Mouse (Mus musculus) liver, embryonic 13.5 days (tissue): ENCODE data around the gene Ldah. TPM values are rescaled to one million over a fixed set of nuclear protein-coding genes. Genes with fewer than 3 reads are reported as not detected.
A peak's percentile ranks its signal among the peaks of the same experiment; 100 is the strongest.
"Not testable (repeated sequence)": the region's sequence is repeated elsewhere in the genome, so short reads cannot be mapped to it uniquely, and the experiment has no call there.

Experiments used
- ATAC-seq: fragments of 200-750 bp; cut with Nextera tagmentation; 2 replicates; pipeline ENCODE4 v1.8.0; 2017; ENCODE audit warnings: low read depth, mild to moderate bottlenecking, moderate number of reproducible peaks, moderate library complexity
- DNase-seq: peaks from one replicate; pipeline ENCODE4 v3.0.0; 2022
- H3K27ac ChIP-seq: fragments of 300-500 bp; sonication (generic); 2 replicates; pipeline ENCODE4 v1.5.1; 2015; ENCODE audit warnings: moderate library complexity, mild to moderate bottlenecking, inconsistent platforms
- H3K27me3 ChIP-seq: fragments of 300-500 bp; sonication (generic); 2 replicates; pipeline ENCODE4 v1.6.1; 2015; ENCODE audit warnings: mild to moderate bottlenecking, inconsistent platforms
- H3K36me3 ChIP-seq: fragments of 300-500 bp; sonication (generic); 2 replicates; pipeline ENCODE4 v1.6.1; 2015; ENCODE audit warnings: mild to moderate bottlenecking, inconsistent platforms
- H3K4me1 ChIP-seq: fragments of 300-500 bp; sonication (generic); replicated peaks from 2 replicates; pipeline ENCODE4 v1.6.1; 2015; ENCODE audit warnings: inconsistent platforms
- H3K4me2 ChIP-seq: fragments of 300-500 bp; sonication (generic); 2 replicates; pipeline ENCODE4 v1.6.1; 2015; ENCODE audit warnings: inconsistent platforms, mild to moderate bottlenecking, moderate library complexity
- H3K4me3 ChIP-seq: fragments of 300-500 bp; sonication (generic); replicated peaks from 2 replicates; pipeline ENCODE4 v1.5.1; 2015; ENCODE audit warnings: mild to moderate bottlenecking, inconsistent platforms
- H3K9ac ChIP-seq: fragments of 300-500 bp; sonication (generic); 2 replicates; pipeline ENCODE4 v1.6.1; 2015; ENCODE audit warnings: mild to moderate bottlenecking, inconsistent platforms
- H3K9me3 ChIP-seq: fragments of 300-500 bp; sonication (generic); replicated peaks from 2 replicates; pipeline ENCODE4 v1.6.1; 2016; ENCODE audit warnings: inconsistent platforms
- WGBS: fragments of 180-500 bp; shearing (Covaris S2); methylation state at CpG from one replicate; pipeline ENCODE4 v1.1.7; 2015; ENCODE audit not compliant: insufficient replicate concordance; 5-methylcytosine and 5-hydroxymethylcytosine counted together
- polyA plus RNA-seq: library from polyadenylated mRNA; unstranded; fragments of >200 nt; fragmentation: Nextera tagmentation; extraction: Ambion mirVana; gene quantifications from 2 replicates; pipeline ENCODE4 v1.2.1, GENCODE M21; 2015

The Ldah gene
- polyA plus RNA-seq, result 33.9 and 43.2 TPM in 2 replicates

DNA sequence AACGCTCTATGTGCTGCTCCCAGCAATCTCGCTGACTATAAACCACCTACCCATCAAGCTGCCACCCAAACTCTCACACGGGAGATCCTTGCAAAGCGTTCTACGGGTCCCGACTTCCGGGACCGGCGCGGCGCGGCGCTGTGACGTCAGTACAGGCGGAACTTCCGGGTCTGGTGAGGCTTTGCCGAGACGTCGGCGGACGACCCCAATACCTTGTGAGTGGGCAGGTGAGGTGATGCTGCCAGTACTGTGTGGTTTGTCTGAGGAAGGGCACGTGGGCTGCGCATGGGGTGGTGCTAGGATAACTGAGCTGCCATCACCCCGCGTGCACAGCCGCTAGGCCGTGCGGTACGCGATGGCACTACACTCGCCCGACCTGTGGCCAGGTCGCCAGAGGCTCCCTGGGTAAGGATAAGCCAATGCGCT, at the start of gene Ldah:
Ldah (plus strand) TSS at position 130 of the 426 bp plus-strand sequence.
- ATAC-seq, result peak; percentile 97
- Histone ChIP-seq H3K4me3 (peak within 1 kb of the TSS; percentile 82), H3K36me3 (no peaks in the 10 kb centered on the region), H3K9ac (peak within 1 kb of the TSS; percentile 82), H3K4me2 (peak within 1 kb of the TSS; percentile 72), H3K9me3 (no peaks in the 10 kb centered on the region), H3K27ac (peak within 1 kb of the TSS; percentile 41), H3K27me3 (no peaks in the 10 kb centered on the region), H3K4me1 (peaks cover 12% of the 10 kb centered on the region)
- peak; percentile 81 for DNase-seq
- under 1% methylated on average over 34 of the region's 34 CpGs for WGBS

DNA sequence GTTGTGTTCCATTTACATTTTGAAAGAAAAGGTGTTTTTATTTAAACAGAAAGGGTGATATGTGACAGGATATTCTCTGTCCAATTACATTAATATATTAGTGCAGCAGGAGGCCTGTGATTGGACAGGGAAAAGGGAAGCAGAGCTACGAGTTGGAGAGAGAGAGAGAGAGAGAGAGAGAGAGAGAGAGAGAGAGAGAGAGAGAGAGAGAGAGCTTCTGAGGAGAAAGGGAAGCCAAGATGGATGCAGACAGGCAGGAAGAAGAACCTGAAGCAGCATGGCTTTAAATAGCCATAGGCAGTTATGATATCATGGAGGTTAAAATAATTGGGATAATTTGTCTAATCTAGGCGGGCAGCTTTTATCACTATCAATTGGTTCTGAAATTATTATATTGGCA, 40.2 kb upstream of the Ldah start:
- no peaks in the 10 kb centered on the region for H3K9me3 ChIP-seq
- DNase-seq (no peak), ATAC-seq (no peak)
- H3K27ac ChIP-seq, result no peak overlapping the region
- no peak overlapping the region for H3K4me3 ChIP-seq
- H3K4me2 ChIP-seq, result no peak overlapping the region
- H3K27me3 ChIP-seq, result no peaks in the 10 kb centered on the region
- WGBS, result 23% methylated on average over 2 of the region's 2 CpGs
- H3K9ac ChIP-seq, result no peak overlapping the region
- H3K4me1 ChIP-seq, result no peaks in the 10 kb centered on the region
- no peaks in the 10 kb centered on the region for H3K36me3 ChIP-seq

DNA sequence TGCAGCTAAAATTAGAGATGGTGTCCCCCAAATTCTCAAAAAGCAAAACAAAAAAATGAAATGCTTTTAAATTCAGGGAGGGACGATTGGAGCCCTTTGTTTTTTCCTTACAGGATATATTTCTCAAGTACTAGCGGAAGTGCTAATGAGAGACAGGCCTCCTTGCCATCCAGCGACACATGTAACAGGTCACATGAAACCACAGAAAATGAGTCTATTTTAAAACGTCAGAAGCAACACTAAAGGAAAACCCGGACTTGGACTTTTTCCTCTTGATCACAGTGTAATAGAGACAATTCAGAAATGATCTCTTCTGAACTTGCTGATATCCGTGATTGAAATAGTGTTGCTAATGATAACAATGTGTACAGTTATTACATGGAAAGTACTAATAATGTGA, 27.0 kb upstream of the Ldah start:
- Histone ChIP-seq H3K4me2 (no peak overlapping the region), H3K27me3 (no peaks in the 10 kb centered on the region), H3K27ac (no peak overlapping the region), H3K4me1 (no peaks in the 10 kb centered on the region), H3K4me3 (no peak overlapping the region), H3K9ac (no peak overlapping the region), H3K9me3 (no peaks in the 10 kb centered on the region), H3K36me3 (no peaks in the 10 kb centered on the region)
- DNase-seq (no peak), ATAC-seq (no peak)
- 46% methylated on average over 6 of the region's 6 CpGs for WGBS

DNA sequence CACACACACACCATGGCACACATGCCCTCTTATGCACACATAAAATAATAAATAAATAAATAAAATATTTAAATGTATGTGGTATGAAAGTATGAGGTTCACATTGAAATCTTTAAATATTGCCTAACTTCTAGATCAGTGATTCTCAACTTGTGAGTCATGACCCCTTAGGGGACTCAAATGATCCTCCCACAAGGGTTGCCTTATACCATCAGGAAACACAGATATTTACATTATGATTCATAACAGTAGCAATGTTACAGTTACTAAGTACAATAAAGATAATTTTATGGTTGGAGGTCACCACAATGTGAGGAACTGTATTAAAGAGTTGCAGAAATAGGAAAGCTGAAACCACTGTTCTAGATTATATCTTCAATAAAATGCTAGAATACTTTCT, 26.2 kb upstream of the Ldah start:
- Histone ChIP-seq H3K4me1 (no peaks in the 10 kb centered on the region), H3K36me3 (no peaks in the 10 kb centered on the region), H3K4me2 (no peak overlapping the region), H3K27ac (no peak overlapping the region), H3K4me3 (no peak overlapping the region), H3K27me3 (no peaks in the 10 kb centered on the region), H3K9ac (no peak overlapping the region), H3K9me3 (no peaks in the 10 kb centered on the region)
- DNase-seq (no peak), ATAC-seq (no peak)

DNA sequence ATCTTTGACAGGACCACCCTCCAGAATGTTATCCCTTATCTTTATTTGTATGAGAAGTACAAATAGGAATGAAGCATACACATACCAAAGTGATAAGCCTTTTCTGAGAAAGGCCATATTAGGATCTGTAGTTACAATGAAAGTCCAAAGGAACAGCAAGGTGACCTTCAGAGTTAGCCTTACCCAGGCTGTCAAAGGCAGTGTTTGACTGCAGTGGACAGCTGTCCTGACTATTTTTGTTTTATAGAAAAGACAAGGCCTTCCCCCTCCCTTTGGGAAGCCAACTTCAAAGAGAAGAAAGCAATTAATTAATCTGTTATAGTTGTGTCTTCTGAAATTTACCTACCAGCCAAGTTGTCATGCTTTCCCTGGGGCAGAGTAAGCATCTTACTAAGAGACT, 23.4 kb upstream of the Ldah start:
- ATAC-seq, result no peak
- no peaks in the 10 kb centered on the region for H3K27me3 ChIP-seq
- DNase-seq, result no peak
- H3K9ac ChIP-seq, result no peak overlapping the region
- H3K4me3 ChIP-seq, result no peak overlapping the region
- no peaks in the 10 kb centered on the region for H3K9me3 ChIP-seq
- H3K4me1 ChIP-seq, result no peaks in the 10 kb centered on the region
- no peak overlapping the region for H3K27ac ChIP-seq
- H3K36me3 ChIP-seq, result no peaks in the 10 kb centered on the region
- no peak overlapping the region for H3K4me2 ChIP-seq

DNA sequence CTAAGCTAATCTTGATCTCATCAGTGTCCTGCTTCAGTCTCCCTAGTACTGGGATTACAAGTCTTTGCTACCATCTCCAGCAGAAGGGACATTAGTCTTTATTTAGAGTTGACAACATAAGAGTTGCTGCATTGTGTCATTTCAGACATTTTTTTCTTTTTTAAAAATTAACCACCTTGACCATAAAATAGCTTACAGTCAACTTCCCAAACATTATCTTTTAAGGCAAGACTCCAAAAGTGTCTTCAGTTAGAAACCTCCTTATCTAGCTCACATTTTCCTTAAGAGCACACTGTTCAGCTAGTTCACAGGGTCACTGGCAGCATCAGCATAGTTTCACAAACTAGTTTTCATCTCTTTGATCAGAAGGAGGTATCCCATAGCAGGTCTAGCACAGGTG, 19.7 kb upstream of the Ldah start:
- no peak overlapping the region for H3K4me3 ChIP-seq
- ATAC-seq, result no peak
- DNase-seq, result no peak
- no peak overlapping the region for H3K27ac ChIP-seq
- no peak overlapping the region for H3K4me2 ChIP-seq
- H3K4me1 ChIP-seq, result no peaks in the 10 kb centered on the region
- H3K9me3 ChIP-seq, result no peaks in the 10 kb centered on the region
- no peaks in the 10 kb centered on the region for H3K36me3 ChIP-seq
- no peaks in the 10 kb centered on the region for H3K27me3 ChIP-seq
- H3K9ac ChIP-seq, result no peak overlapping the region

DNA sequence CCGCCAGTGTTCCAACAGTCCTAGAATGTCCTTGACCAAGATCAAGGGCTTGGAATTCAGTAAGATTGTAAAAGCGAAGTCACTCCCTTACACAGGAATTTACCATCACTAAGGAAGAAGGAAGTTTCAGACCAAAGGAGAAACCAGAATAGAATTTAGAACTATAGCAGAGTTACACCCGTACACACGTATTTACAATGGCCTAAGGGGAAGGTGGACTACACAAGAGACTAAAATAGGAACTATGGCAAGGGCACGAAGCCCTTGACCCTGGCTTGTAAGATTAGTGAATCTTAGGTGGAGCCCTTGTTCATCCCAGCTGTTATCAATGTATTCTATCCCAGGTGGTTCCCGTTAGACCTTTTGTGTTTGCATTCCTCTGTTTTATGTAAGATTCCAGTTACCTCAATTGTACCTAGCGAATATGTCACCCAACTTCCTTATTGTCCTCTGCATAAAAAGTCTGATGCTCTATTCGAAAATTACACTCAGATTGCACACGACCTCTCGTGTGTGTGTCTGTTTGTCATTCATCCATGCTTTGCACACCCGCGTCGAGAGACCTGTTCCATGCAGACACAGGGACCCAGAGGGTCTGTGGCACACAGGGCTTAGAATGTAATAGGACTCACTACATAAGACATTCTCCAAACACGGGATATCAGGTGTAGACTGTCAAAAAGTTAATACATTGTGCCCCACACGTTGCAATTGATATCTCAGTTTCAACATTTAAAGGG, 18.9 kb upstream of the Ldah start:
- not testable (repeated sequence) for H3K4me1 ChIP-seq, H3K36me3 ChIP-seq, H3K9me3 ChIP-seq, H3K9ac ChIP-seq, DNase-seq, H3K27me3 ChIP-seq, H3K4me3 ChIP-seq, H3K4me2 ChIP-seq, ATAC-seq, H3K27ac ChIP-seq
- 67% methylated on average over 15 of the region's 15 CpGs for WGBS

DNA sequence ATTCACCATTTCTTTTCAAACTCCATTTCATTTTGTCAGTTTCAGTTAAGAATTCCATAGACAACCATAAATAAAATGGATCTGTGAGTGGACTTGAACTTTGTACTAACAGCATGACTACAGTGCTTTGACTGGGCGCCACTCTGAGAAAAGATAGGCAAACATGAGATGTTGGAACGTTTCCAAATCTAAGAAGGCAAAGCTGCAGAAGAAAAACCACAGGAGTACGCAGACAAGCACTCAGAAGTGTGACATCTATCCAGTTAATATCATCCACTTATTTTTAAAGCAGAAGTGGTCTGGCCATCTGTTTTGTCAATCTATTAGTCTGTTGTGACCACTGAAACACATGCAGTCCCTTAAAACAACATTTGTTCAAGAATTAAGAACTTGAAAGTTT, 18.2 kb upstream of the Ldah start:
- H3K36me3 ChIP-seq, result no peaks in the 10 kb centered on the region
- H3K27me3 ChIP-seq, result no peaks in the 10 kb centered on the region
- H3K4me2 ChIP-seq, result no peak overlapping the region
- DNase-seq, result no peak
- H3K4me3 ChIP-seq, result no peak overlapping the region
- H3K9ac ChIP-seq, result no peak overlapping the region
- no peaks in the 10 kb centered on the region for H3K4me1 ChIP-seq
- ATAC-seq, result no peak
- H3K27ac ChIP-seq, result no peak overlapping the region
- WGBS, result 44% methylated on average over 3 of the region's 3 CpGs
- no peaks in the 10 kb centered on the region for H3K9me3 ChIP-seq

DNA sequence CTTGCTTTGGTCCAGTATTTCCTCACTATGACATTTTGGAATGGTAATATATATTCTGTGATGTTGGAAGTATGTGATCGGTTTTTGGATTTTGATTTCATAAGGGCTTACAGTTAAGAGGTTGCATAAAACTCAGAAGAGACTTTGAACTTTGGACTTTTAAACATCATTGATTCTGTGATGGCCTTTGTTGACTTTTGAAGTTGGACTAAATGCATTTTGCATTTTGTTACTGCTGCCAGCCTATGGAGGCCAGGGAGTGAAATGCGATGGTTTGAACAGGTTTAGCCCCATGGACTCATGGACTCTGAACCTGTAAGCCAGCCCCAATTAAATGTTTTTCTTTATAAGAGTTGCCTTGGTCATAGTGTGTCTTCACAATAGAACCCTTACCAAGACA, 2.2 kb upstream of the Ldah start:
- no peaks in the 10 kb centered on the region for H3K27me3 ChIP-seq
- DNase-seq (no peak), ATAC-seq (no peak)
- H3K9me3 ChIP-seq, result no peaks in the 10 kb centered on the region
- H3K4me3 ChIP-seq, result no peak overlapping the region
- 63% methylated on average over 2 of the region's 2 CpGs for WGBS
- H3K4me2 ChIP-seq, result no peak overlapping the region
- peaks cover 12% of the 10 kb centered on the region for H3K4me1 ChIP-seq
- H3K36me3 ChIP-seq, result no peaks in the 10 kb centered on the region
- H3K9ac ChIP-seq, result no peak overlapping the region
- no peak overlapping the region for H3K27ac ChIP-seq

DNA sequence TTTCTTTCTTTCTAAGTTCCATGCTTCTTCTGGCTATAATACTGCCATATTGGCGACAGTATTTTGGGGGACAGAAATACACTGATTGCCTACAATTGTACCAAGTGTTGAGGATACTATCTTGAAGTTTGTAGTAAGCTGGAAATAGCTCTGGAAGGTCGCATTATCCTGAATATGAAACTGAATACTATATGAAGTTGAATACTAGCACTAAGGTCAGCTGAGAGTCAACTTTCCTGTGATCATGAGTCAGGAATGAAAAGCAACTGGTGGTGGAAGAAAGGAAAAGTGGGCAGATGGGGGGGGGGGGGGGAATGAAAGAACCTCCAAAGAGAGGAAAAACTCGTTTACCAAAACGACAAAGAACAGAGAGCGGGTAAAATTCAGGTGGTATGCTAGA, 329 bp upstream of the Ldah start:
- ATAC-seq, result no peak
- peak overlapping the region; percentile 82 for H3K4me3 ChIP-seq
- H3K9me3 ChIP-seq, result no peaks in the 10 kb centered on the region
- H3K27me3 ChIP-seq, result no peaks in the 10 kb centered on the region
- H3K27ac ChIP-seq, result no peak overlapping the region
- 12% methylated on average over 5 of the region's 5 CpGs for WGBS
- DNase-seq, result no peak
- H3K4me2 ChIP-seq, result peak overlapping the region; percentile 72
- no peaks in the 10 kb centered on the region for H3K36me3 ChIP-seq
- H3K4me1 ChIP-seq, result peaks cover 12% of the 10 kb centered on the region
- H3K9ac ChIP-seq, result peak overlapping the region; percentile 82

DNA sequence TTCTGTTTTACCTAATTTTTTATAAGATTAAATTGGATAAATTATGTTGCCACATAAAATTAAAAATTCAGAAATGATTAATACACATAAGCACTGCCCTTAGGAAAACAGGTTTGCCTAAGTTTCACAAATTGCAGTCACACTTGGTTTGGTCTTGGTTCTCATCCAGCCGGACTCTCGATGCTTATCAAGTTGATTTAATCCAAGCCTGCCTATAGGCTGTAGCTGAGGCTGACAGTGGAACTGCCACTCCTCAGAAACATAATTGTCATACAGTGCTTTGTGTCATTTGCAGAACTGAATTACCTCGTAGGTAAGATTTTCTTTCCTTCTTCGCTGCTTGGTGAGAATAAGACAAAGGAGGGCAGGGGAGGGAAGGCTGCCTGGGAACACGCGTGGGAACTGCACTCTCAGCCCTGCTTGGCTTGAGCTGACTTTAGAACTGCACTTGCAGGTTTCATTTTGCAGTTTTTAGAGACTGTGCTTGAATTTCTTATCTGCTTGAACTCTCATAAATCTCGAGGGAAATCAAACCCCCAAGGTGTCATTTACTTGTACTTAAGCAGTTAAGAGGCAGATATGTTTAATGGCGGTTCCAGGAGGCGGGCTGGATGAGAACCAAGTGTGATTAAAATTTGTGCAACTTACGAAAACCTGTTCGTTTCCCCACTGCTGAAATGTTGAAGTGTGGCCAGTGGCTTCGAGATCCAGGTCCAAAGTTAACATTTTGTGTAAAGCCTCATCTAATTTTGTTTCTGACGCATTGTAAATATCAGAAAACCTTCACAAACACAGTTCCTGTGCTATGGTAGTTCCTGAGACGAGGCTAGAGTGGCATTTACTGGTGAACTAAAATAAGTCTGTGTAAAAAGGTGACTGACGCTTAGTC, 8.7 kb downstream of the Ldah start:
- H3K4me1 ChIP-seq, result no peaks in the 10 kb centered on the region
- ATAC-seq (no peak), DNase-seq (no peak)
- H3K27ac ChIP-seq, result no peak overlapping the region
- H3K4me2 ChIP-seq, result no peak overlapping the region
- H3K27me3 ChIP-seq, result no peaks in the 10 kb centered on the region
- no peaks in the 10 kb centered on the region for H3K9me3 ChIP-seq
- 82% methylated on average over 15 of the region's 15 CpGs for WGBS
- H3K9ac ChIP-seq, result no peak overlapping the region
- H3K36me3 ChIP-seq, result peaks cover 8% of the 10 kb centered on the region; the same call in 1 of the 2 replicates
- H3K4me3 ChIP-seq, result no peak overlapping the region

DNA sequence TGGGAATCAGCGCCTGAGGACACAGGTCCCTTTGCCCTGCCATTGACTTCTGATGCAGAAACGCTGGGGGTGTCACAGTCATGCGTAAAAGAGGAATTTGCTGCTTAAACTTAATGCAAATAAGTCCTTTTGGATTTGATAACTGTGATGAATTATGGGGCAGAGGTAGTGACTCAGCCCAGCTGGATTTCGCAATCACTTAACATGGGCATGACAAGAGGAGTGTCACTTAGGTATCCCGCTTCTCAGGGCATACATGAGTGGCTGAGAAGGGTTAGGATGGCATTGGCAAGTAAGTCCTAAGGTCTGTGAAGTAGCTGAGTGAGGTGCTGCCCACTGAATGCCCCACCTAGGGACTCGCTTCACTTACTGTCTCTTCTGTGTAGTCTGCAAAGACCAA, 15.1 kb downstream of the Ldah start:
- H3K4me3 ChIP-seq, result no peak overlapping the region
- no peak overlapping the region for H3K27ac ChIP-seq
- H3K27me3 ChIP-seq, result no peaks in the 10 kb centered on the region
- H3K4me2 ChIP-seq, result no peak overlapping the region
- DNase-seq (no peak), ATAC-seq (no peak)
- H3K36me3 ChIP-seq, result peaks cover 16% of the 10 kb centered on the region; the same call in 1 of the 2 replicates
- H3K9ac ChIP-seq, result no peak overlapping the region
- H3K9me3 ChIP-seq, result no peaks in the 10 kb centered on the region
- 78% methylated on average over 6 of the region's 6 CpGs for WGBS
- H3K4me1 ChIP-seq, result no peaks in the 10 kb centered on the region
